Comparison of ENCODE assay signal across 1 mouse cellular context in genomic region chr17:65608743-65609142, GRCm38 (mm10).
TF ChIP-seq lines count a peak whose summit lies in the region.

No protein-coding gene starts in this region.

TF ChIP-seq in MEL, 35 proteins besides CTCF, POLR2A, EP300 and RAD21 (continued from another document):
- no peak for TF ChIP-seq USF2 (IDR thresholded peaks at IDR 0.05; ENCODE audit: borderline replicate concordance in 1 of 2, insufficient read depth in 1 of 2, low read depth in 1 of 2, low read length in 2 of 2)
- TF ChIP-seq CHD1 (IDR thresholded peaks at IDR 0.05; ENCODE audit: low read depth, low read length) = no peak
- 0 out of 2 replicates have a peak, but pooled peaks have one; percentile 30 for TF ChIP-seq BHLHE40 (IDR thresholded peaks at IDR 0.05; ENCODE audit: borderline replicate concordance, low read depth, low read length)
- no peak; the same call in 1 of the 2 replicates for TF ChIP-seq MAFK (IDR thresholded peaks at IDR 0.05; ENCODE audit: borderline replicate concordance, low read depth, low read length)
- TF ChIP-seq USF1 (IDR thresholded peaks at IDR 0.05; ENCODE audit: low read depth, low read length) = no peak
- no peak for TF ChIP-seq E2F4 (IDR thresholded peaks at IDR 0.05; ENCODE audit: borderline replicate concordance, low read depth, low read length)
- TF ChIP-seq RCOR1 (IDR thresholded peaks at IDR 0.05; ENCODE audit: low read depth, low read length) = peak; percentile 99
- TF ChIP-seq TBP (IDR thresholded peaks at IDR 0.05; ENCODE audit: low read depth, low read length) = 0 out of 2 replicates have a peak, but pooled peaks have one; percentile 55
- peak; percentile 67 for TF ChIP-seq SIN3A (IDR thresholded peaks at IDR 0.05; ENCODE audit: low read length)
- peak; percentile 60; the same call in 1 of the 2 replicates for TF ChIP-seq ETS1 (IDR thresholded peaks at IDR 0.05; ENCODE audit: low read depth, low read length)
- no peak for TF ChIP-seq ZMIZ1 (IDR thresholded peaks at IDR 0.05; ENCODE audit: low read depth, low read length)
